Mouse (Mus musculus): ENCODE measurements around the gene Acot8.

The Acot8 gene

DNA sequence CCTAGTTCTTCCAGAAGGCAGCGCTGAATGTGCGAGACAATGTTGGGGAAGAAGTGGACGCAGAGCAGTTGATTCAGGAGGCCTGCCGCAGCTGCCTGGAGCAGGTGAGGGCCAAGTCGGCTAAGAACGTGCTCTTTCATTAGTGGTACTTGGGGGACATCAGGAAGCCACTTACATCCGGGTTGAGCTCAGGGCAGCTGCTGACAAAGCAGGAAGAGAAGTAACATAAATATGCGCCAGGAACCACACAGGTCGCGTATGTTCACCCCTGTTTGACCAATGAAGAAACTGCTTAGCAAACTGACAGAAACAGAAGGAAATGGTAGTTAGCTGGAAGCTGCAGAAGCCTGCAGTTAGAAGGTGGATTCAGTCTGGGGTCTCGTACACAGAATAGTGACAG is 50.6 kb downstream of the Acot8 start:
- no peak for DNase-seq (ENCODE audit: low spot score)

DNA sequence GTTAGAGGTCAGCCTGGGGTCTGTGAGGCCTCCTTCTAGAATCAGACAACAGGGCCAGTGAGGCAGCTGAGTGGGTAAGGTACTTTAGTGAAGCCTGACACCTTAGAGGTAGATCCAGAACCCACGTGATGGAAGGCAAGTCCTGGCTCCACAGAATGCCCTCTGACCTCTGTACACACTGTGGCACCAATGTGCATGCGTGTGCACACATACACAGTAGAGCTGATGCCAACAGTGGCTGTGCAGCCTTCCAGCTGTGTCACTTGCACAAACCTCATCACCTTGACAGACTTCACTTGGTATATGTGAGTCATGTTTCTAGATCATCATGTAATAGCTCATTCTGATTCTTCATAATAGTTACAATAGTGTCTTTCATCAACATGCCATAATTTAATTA is 52.2 kb downstream of the Acot8 start:
- no peak for DNase-seq (ENCODE audit: low spot score)

DNA sequence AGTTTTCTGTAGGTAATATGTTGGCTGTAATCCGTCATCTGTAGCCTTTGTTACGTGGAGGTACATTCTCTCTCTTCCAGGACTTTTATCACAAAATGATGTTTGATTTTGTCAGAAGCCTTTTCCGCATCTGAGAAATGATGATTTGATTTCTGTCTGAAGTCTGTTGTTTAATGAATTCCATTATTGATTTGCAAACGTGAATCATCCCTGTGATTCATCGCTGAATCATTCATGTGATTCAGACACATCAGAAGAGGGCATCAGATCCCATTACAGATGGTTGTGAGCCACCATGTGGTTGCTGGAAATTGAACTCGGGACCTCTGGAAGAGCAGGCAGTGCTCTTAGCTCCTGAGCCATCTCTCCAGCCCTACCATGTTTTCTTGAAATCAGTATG is 55.7 kb downstream of the Acot8 start:
- no peak for DNase-seq (ENCODE audit: low spot score)

DNA sequence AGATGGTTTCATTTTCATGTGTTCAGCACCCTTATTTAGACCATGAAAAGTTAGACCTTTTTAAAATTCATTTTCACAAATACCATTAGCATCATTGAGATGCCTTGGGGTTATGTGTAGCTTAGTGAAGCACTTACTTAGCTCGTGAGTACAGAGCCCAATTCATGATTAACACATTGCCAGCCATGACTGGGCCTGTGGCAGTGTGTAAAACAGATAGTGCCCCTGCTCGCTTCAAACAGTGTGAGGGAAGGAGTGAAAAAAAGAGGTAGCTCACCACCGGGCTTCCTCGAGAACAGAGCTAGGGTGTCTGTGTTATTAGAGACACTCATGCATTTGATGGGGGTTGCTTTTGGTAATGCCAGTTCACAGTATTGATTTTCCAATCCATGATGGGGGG is 56.5 kb downstream of the Acot8 start:
- no peak for DNase-seq (ENCODE audit: low spot score)

DNA sequence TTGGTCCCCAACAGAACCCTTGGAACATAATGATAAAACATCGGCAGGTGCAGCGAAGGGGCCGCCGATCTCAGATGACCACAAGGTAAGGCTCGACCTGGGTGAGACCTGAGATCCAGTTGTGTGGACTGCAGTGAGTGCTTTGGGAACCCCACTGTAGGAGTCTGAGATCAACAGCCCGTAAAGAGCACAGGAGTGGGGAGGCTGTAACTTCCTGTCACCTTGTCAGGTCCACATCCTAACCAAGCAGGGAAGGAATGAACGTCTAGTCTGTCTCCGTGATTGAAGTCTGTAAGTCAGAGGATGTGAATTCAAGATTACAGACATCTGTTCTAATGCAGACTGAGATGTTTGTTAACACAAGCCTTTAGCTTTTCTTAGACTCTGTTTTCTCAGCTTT is 58.0 kb downstream of the Acot8 start:
- no peak for DNase-seq (ENCODE audit: low spot score)

DNA sequence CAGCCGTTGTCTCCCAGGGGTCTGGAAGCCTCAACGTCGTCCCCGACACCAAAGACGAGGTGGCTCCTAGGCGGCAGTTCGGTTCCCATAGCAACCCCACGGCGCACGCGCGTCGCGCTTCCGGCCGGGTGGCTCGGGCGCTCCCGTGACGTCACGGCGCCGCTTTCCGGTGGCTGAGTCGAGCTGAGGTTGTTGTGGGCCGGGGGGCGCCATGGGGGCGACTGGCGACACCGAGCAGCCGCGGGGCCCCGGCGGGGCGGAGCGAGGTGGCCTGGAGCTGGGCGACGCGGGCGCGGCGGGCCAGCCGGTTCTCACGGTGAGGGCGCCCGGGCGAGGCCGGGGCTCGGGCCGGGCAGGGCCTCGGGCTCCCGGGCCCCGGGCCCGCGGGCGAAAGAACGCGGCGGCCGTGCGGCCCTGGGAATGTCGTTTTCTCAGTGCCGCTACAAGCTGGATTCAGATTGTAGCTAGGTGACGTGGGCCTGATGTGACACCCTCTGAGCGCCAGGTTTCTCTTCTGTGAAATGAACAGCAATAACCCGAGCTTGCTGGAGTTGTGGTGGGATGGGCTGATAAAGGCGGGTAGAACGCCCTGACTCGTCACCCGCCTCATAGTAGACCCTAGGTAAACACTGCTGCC is 58.7 kb downstream of the Acot8 start, which contains the start of the genes Wfdc3 and Dnttip1:
Gene Wfdc3 (minus strand): TSS at position 89 of the 637 bp plus-strand sequence.
Gene Dnttip1 (plus strand): TSS at position 141 of the 637 bp plus-strand sequence.
- DNase-seq (ENCODE audit: low spot score), result peak; percentile 88

DNA sequence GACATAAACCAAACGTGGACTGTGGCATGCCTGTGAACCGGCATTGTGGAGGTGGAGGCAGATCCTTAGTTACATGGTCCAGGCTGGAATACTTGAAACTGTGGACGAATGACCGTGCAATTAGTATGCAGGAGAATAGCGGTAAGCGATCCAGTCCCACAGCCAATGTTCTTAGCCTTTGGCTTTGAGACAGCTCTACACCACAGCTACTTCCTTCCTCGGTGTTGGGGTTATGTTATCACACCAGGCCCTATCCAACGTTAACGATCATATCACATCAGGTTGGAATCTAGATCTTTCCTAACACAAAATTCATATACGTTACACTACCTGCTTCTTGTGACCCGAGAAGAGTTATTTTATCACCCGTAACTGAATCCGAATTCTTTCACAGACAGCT is 59.7 kb downstream of the Acot8 start:
- no peak for DNase-seq (ENCODE audit: low spot score)
